Mouse (Mus musculus) ovary, postnatal 14 days (tissue): ENCODE data around the gene Gng12.
"Not testable (repeated sequence)": the region's sequence is repeated elsewhere in the genome, so short reads cannot be mapped to it uniquely, and the experiment has no call there.

Source experiments
- DNase-seq: peaks from one replicate; pipeline ENCODE4 v3.0.0; 2022; ENCODE audit warnings: low spot score

Gene Gng12

GRCm38 (mm10) chr6:66955089-66955657 lies 59.0 kb downstream of the Gng12 start:
- DNase-seq, result peak; percentile 25

- no peak for DNase-seq
Observed at GRCm38 (mm10) chr6:66958466-66959235, 62.5 kb downstream of the Gng12 start.

- peak; percentile 40 for DNase-seq
Observed at GRCm38 (mm10) chr6:66962582-66963043, 66.4 kb downstream of the Gng12 start.

- no peak for DNase-seq
Observed at GRCm38 (mm10) chr6:66963068-66963467, 66.9 kb downstream of the Gng12 start.

- not testable (repeated sequence) for DNase-seq
Observed at GRCm38 (mm10) chr6:66963651-66964050, 67.5 kb downstream of the Gng12 start.

- DNase-seq, result no peak
Observed at GRCm38 (mm10) chr6:66964222-66964621, 68.0 kb downstream of the Gng12 start.

GRCm38 (mm10) chr6:66965203-66965602 lies 69.0 kb downstream of the Gng12 start:
- no peak for DNase-seq

GRCm38 (mm10) chr6:66967788-66968187 lies 71.6 kb downstream of the Gng12 start:
- no peak for DNase-seq

GRCm38 (mm10) chr6:66969446-66969845 lies 73.2 kb downstream of the Gng12 start:
- DNase-seq, result no peak

- DNase-seq, result no peak
Observed at GRCm38 (mm10) chr6:66972300-66972699, 76.1 kb downstream of the Gng12 start.

- DNase-seq, result no peak
Observed at GRCm38 (mm10) chr6:66973180-66973579, 77.0 kb downstream of the Gng12 start.

- DNase-seq, result no peak
Observed at GRCm38 (mm10) chr6:66975522-66975921, 79.3 kb downstream of the Gng12 start.

- DNase-seq, result no peak
Observed at GRCm38 (mm10) chr6:66979197-66979596, 83.0 kb downstream of the Gng12 start.

GRCm38 (mm10) chr6:66980040-66980439 lies 83.8 kb downstream of the Gng12 start:
- no peak for DNase-seq

GRCm38 (mm10) chr6:66981366-66981765 lies 85.2 kb downstream of the Gng12 start:
- DNase-seq, result no peak

- no peak for DNase-seq
Observed at GRCm38 (mm10) chr6:66981864-66982263, 85.7 kb downstream of the Gng12 start.

- no peak for DNase-seq
Observed at GRCm38 (mm10) chr6:66984079-66984478, 87.9 kb downstream of the Gng12 start.

- DNase-seq, result no peak
Observed at GRCm38 (mm10) chr6:66984672-66985071, 88.5 kb downstream of the Gng12 start.

GRCm38 (mm10) chr6:66985500-66985899 lies 89.3 kb downstream of the Gng12 start:
- no peak for DNase-seq

- DNase-seq, result no peak
Observed at GRCm38 (mm10) chr6:66986063-66986462, 89.9 kb downstream of the Gng12 start.

GRCm38 (mm10) chr6:66987643-66988042 lies 91.4 kb downstream of the Gng12 start:
- no peak for DNase-seq

GRCm38 (mm10) chr6:66988363-66988762 lies 92.2 kb downstream of the Gng12 start:
- DNase-seq, result no peak

GRCm38 (mm10) chr6:66989037-66989436 lies 92.8 kb downstream of the Gng12 start:
- DNase-seq, result no peak

- DNase-seq, result no peak
Observed at GRCm38 (mm10) chr6:66989518-66989917, 93.3 kb downstream of the Gng12 start.
